In the genomic region with DNA sequence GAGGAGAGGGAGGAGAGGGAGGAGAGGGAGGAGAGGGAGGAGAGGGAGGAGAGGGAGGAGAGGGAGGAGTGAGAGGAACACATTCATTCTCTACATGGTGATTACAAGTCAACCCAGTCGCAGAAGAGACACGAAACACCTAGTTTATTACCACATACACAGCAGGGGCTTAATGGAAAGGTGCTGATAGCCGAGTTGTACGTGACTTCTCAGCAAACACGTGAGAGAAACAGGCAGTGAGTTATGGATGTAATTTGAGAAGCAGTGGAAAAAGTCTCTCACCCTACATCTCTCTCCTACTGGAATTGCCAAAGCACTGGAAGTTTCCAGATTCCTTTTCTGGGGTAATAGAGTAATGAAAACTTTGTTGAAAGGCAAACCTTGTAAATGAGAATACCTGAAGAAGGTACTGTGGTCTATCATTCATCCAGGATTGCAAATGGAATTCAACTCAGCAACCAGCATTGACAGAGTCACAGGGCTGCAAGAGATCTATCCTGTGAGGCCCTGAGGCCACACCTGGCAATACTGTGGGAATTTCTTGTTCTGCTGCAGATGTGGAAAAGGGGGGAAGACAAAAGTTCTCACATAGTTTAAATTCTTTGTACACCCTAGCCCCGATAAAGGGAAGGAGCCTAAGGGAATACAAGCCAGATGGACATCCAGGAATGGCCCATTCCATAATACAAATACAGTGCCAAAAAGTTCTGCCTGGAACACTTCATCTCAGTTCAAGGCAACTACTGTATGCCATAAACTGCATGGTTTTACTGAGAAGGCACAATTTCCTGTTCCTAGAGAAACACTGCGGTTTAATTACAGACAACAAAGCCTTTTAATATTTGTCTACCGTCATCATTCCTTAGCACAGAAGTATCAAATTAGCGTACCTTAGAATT, we compare ENCODE assay signal across 16 mouse cellular contexts.
DNase-seq lines count a peak whose midpoint lies in the region; ATAC-seq and TF ChIP-seq lines count a peak whose summit lies in the region.
"Had no signal": no experiment of that assay in that cellular context is flagged by ENCODE, and none has a peak within 500 bp of the region (broad histone marks: within the 10 kb centered on the region; RNA-seq: fewer than 3 reads in every experiment).

No protein-coding gene starts in this region.

- H3K27me3 ChIP-seq in kidney, postnatal 0 days (ENCODE audit: insufficient read depth, low read length) = no peaks in the 10 kb centered on the region
- no peaks in the 10 kb centered on the region for H3K27me3 ChIP-seq in embryonic facial prominence, embryonic 12.5 days
- H3K27me3 ChIP-seq in limb, embryonic 13.5 days = no peaks in the 10 kb centered on the region
- H3K27me3 ChIP-seq: hindbrain, embryonic 13.5 days; liver, embryonic 15.5 days had no signal

- H3K4me2 ChIP-seq in kidney, postnatal 0 days (ENCODE audit: low read length) = no peak overlapping the region
- no peak overlapping the region for H3K4me2 ChIP-seq in embryonic facial prominence, embryonic 12.5 days (replicated peaks)
- H3K4me2 ChIP-seq in limb, embryonic 13.5 days (replicated peaks) = peak overlapping the region; percentile 23; the same call in 1 of the 2 replicates
- H3K4me2 ChIP-seq: hindbrain, embryonic 13.5 days; liver, embryonic 15.5 days had no signal

- peak; percentile 38 for DNase-seq in kidney, postnatal 0 days (ENCODE audit: low spot score)
- no peak for DNase-seq in kidney, postnatal 25 days
- peak; percentile 35 for DNase-seq in NIH3T3 (ENCODE audit: low read depth)
- DNase-seq in right cerebral cortex, postnatal 10 days (ENCODE audit: low spot score in 2 of 2) = no peak
- no peak for DNase-seq in right cerebral cortex, postnatal 25 days
- DNase-seq: cerebellum, postnatal 14 days; forebrain, postnatal 0 days; gastrocnemius, postnatal 10 days; lung, postnatal 36 days; midbrain, embryonic 14.5 days; thymus, postnatal 14 days had no signal

- 27% methylated on average over 9 of the region's 9 CpGs for WGBS in kidney, postnatal 0 days
- WGBS in embryonic facial prominence, embryonic 12.5 days = 33% methylated on average over 9 of the region's 9 CpGs
- WGBS in limb, embryonic 13.5 days = 10% methylated on average over 9 of the region's 9 CpGs

- no peaks in the 10 kb centered on the region for H3K4me1 ChIP-seq in kidney, postnatal 0 days (replicated peaks; ENCODE audit: insufficient read depth, low read length)
- peaks cover 18% of the 10 kb centered on the region for H3K4me1 ChIP-seq in embryonic facial prominence, embryonic 12.5 days
- H3K4me1 ChIP-seq in limb, embryonic 13.5 days = peaks cover 34% of the 10 kb centered on the region
- H3K4me1 ChIP-seq: liver, embryonic 15.5 days had no signal

- H3K4me3 ChIP-seq in kidney, postnatal 0 days (replicated peaks; ENCODE audit: low read depth, low read length) = no peak overlapping the region
- H3K4me3 ChIP-seq in embryonic facial prominence, embryonic 12.5 days = no peak overlapping the region
- H3K4me3 ChIP-seq in limb, embryonic 13.5 days = no peak overlapping the region
- H3K4me3 ChIP-seq: hindbrain, embryonic 13.5 days; liver, embryonic 15.5 days had no signal

- H3K9me3 ChIP-seq in kidney, postnatal 0 days (replicated peaks; ENCODE audit: low read length) = no peaks in the 10 kb centered on the region
- no peaks in the 10 kb centered on the region for H3K9me3 ChIP-seq in embryonic facial prominence, embryonic 12.5 days
- 0 out of 2 replicates have a peak, but pooled peaks cover 2% of the 10 kb centered on the region for H3K9me3 ChIP-seq in limb, embryonic 13.5 days
- H3K9me3 ChIP-seq: liver, embryonic 15.5 days had no signal

- no peak for ATAC-seq in kidney, postnatal 0 days (replicated peaks; ENCODE audit: low FRiP score, low read depth)
- ATAC-seq in embryonic facial prominence, embryonic 12.5 days (ENCODE audit: insufficient number of reproducible peaks, insufficient read depth, low FRiP score, low TSS enrichment) = no peak
- ATAC-seq in limb, embryonic 13.5 days (ENCODE audit: low FRiP score, low read depth) = peak; percentile 82; the same call in 1 of the 2 replicates
- ATAC-seq: forebrain, postnatal 0 days; Patski had no signal

- no peaks in the 10 kb centered on the region for H3K36me3 ChIP-seq in kidney, postnatal 0 days (ENCODE audit: insufficient read depth, low read length)
- no peaks in the 10 kb centered on the region for H3K36me3 ChIP-seq in embryonic facial prominence, embryonic 12.5 days
- H3K36me3 ChIP-seq in limb, embryonic 13.5 days = no peaks in the 10 kb centered on the region
- H3K36me3 ChIP-seq: hindbrain, embryonic 13.5 days; liver, embryonic 15.5 days had no signal

- no peak for TF ChIP-seq CTCF in kidney, postnatal 0 days (IDR thresholded peaks at IDR 0.05; ENCODE audit: low read depth)

- no peak overlapping the region for H3K9ac ChIP-seq in kidney, postnatal 0 days (ENCODE audit: low read depth, low read length)
- H3K9ac ChIP-seq in embryonic facial prominence, embryonic 12.5 days = no peak overlapping the region
- no peak overlapping the region for H3K9ac ChIP-seq in limb, embryonic 13.5 days
- H3K9ac ChIP-seq: forebrain, postnatal 0 days; hindbrain, embryonic 13.5 days; liver, embryonic 15.5 days had no signal

- no peak overlapping the region for H3K27ac ChIP-seq in kidney, postnatal 0 days
- 0 out of 2 replicates have a peak overlapping the region, but pooled peaks have one; percentile 7 for H3K27ac ChIP-seq in embryonic facial prominence, embryonic 12.5 days
- peak overlapping the region; percentile 63; the same call in 1 of the 2 replicates for H3K27ac ChIP-seq in limb, embryonic 13.5 days
- H3K27ac ChIP-seq: hindbrain, embryonic 13.5 days; liver, embryonic 15.5 days had no signal

Comparison
In these comparisons a context has a peak if more than half of its experiments do, and no peak if none do; other contexts are left out.
1. DNase-seq: peak in kidney, postnatal 0 days (single experiment) and NIH3T3 (single experiment); none in kidney, postnatal 25 days (0 of 2), right cerebral cortex, postnatal 10 days (0 of 2) and right cerebral cortex, postnatal 25 days (single experiment).